Mouse (Mus musculus) bone marrow macrophage, adult 2 months (primary cell): ENCODE measurements at regions not wholly inside any gene's neighbourhood (a gene's known extent, or its start where the extent isn't known, plus 50 kb on each side); places are given as distances from the start of the nearest gene placed in this dataset.

Experiments
- CTCF ChIP-seq: IDR thresholded peaks from 2 replicates; pipeline ENCODE4 v1.5.1; 2012; ENCODE audit warnings: low read depth, mild to moderate bottlenecking, low read length, moderate library complexity
- POLR2A ChIP-seq: IDR thresholded peaks from 2 replicates; pipeline ENCODE4 v1.6.1; 2012; ENCODE audit warnings: mild to moderate bottlenecking, low read depth, low read length, borderline replicate concordance

GRCm38 (mm10) chr7:34493892-34494291, 100.8 kb upstream of the Lsm14a start:
- no peak for TF ChIP-seq CTCF
- TF ChIP-seq POLR2A, result no peak
